Mouse (Mus musculus) E14TG2a.4 (cell line): ENCODE measurements at regions not wholly inside any gene's neighbourhood (a gene's known extent, or its start where the extent isn't known, plus 50 kb on each side); places are given as distances from the start of the nearest gene placed in this dataset.

Experiments used
- CTCF ChIP-seq: conservative IDR thresholded peaks from 2 replicates; pipeline ENCODE4 v1.5.1; 2014; ENCODE audit warnings: low read length
- NANOG ChIP-seq: IDR thresholded peaks from 2 replicates; pipeline ENCODE4 v1.6.1; 2014; ENCODE audit warnings: borderline replicate concordance, low read length, mixed read lengths
- POU5F1 ChIP-seq: IDR thresholded peaks from 2 replicates; pipeline ENCODE4 v1.6.1; 2014; ENCODE audit warnings: low read length, borderline replicate concordance

GRCm38 (mm10) chr2:123740541-123740940, 349.2 kb upstream of the Sema6d start:
- TF ChIP-seq CTCF (no peak), NANOG (no peak), POU5F1 (no peak)
